Mouse (Mus musculus): Measurements from ENCODE around the gene Blmh.

Blmh gene

DNA sequence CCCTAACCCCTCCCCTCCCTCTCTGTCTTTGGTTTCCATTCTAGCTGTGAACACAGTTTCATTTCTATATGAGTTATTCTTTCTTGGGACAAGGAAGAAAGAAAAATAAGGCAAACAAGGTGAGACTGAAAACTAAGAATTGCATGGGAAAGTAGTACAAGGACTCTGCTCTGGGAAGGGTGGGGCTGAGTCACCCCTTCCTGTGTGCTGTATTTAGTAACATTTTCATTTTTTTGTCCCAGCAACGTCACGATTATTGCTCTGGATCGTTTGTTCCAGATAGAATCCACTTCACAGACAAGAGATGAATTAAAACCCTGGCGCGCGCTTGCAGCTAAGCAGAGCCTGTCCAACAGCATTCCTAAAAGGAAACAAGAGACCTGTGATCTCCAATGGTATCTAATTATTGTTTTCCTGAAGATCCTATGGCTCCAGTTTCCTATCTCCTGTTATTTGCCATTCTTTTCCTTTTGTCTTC, at the start of gene Blmh:
Gene Blmh (plus strand): TSS at position 51 of the 478 bp plus-strand sequence.
- no peak for DNase-seq (ENCODE audit: low spot score)

DNA sequence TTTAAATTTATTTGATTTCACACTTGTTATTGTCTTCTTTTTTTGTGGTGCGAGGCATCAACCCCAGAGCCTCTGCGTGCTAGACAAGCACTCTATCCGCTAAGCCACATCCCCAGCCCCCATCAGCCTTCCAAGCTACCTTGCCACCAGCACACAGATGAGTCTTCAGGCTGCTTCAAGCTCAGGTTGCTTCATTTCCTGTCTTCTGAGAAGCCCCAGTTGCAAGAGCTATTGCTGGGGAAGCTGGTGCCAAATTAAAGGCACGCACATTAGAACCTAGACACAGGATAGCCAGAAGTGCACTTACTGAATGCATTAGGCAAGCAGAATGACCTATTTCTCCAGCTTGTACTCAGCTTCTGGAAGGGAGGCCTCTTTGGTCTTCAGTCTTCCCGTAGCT, 44.8 kb upstream of the Blmh start:
- DNase-seq (ENCODE audit: low spot score): no peak

DNA sequence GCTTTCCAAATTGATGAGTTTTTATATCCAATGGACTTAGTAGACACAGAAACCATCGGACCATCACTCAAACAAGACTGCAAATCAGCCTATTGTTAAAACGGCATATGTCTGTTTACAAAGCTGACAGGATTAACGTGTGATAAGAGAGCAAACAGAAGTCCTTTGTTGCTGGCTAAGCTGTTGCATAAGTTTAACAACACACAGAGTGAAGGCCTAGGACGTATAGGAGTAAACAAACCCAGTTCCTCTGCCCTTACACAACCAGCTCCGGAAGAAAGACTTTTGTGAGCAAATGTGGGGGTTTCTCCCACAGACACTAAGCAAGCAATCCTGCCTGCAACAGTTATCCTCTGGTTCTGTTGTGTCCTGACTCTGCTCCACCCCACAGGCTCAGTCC, 40.2 kb upstream of the Blmh start:
- no peak for DNase-seq (ENCODE audit: low spot score)

DNA sequence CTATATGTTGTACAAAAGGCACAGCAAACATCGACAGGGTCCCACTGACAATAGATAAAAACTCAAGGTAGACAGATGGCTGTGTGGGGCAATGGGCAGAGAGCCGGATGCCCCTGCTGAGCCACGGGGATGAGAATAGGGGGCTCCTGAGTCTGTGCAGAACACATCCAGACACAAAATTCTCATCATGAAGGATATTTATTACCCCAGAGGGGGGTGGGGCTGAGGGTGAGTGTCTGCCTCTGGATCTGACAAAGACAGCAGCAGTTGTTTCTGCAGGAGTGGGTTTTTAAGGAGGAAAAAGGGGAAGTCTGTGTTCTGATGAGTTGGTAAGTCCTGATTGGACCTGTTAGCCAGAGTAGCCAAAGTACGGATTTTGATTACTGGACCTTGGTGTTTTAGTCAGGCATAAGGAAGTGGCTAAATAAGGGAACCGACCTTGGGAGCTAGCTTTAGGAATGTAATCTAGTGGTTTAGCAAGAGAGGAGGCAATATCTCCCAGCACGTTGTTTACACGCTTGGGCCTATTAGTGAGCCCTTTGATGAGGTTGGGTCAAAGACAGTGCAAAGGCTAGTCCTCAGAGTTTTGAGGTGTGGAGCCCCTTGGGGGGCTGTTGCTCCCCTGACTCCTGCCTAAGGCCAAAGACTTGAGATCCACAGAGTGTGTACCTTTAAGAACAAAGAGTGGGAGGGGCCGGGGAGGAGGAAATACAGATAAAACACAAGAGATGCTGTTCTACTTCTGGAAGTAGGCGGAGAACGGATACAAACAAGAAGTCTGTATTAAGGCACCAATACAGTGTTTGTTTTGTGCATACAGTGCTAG, 35.1 kb upstream of the Blmh start:
- peak; percentile 55 for DNase-seq (ENCODE audit: low spot score)

GRCm38 (mm10) chr11:76891171-76891570, 33.4 kb upstream of the Blmh start:
- DNase-seq (ENCODE audit: low spot score): no peak

GRCm38 (mm10) chr11:76891738-76892349, 32.8 kb upstream of the Blmh start:
- no peak for DNase-seq (ENCODE audit: low spot score)

DNA sequence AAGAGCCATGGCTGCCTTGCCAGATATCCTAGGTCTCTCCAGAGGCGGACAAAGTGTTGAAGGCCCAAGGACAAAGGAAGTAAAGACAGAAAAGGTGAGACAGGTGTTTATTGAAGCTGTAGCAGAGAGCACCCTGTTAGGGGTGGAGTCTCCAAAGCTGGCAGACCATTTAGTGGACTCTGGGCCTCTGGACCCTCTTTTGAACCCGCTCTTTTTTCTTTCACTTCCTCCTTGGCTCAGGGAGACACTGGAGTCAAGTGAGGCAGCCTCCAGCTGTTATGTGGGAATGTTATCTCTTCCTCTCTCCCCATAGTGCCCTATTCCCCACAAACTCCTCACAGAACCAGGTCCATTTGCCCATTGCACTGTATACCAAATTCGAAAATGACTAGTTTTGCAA, 31.6 kb upstream of the Blmh start:
- DNase-seq (ENCODE audit: low spot score): no peak

- peak; percentile 23 for DNase-seq (ENCODE audit: low spot score)
Observed at GRCm38 (mm10) chr11:76893570-76893969, 31.0 kb upstream of the Blmh start.

DNA sequence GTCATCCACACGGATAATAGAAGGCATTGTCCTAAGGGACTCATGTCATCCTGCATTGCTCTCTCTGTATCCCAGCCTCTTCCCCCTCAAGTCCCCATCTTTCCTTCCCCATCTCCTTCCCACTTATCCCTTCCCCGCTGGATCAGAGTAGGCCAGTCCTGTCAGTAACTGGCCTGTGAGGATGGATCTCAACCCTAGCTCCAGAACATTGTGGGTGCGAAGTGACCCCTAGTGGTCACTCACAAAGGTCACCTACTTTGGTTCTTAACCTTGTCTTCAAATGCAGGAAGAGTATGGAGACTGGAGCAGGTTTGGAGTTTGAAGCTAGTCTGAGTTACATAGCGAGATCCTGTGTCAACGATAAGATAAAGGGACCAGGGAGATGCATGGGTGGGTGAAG, 30.4 kb upstream of the Blmh start:
- peak; percentile 37 for DNase-seq (ENCODE audit: low spot score)

GRCm38 (mm10) chr11:76896360-76896759, 28.2 kb upstream of the Blmh start:
- no peak for DNase-seq (ENCODE audit: low spot score)

DNA sequence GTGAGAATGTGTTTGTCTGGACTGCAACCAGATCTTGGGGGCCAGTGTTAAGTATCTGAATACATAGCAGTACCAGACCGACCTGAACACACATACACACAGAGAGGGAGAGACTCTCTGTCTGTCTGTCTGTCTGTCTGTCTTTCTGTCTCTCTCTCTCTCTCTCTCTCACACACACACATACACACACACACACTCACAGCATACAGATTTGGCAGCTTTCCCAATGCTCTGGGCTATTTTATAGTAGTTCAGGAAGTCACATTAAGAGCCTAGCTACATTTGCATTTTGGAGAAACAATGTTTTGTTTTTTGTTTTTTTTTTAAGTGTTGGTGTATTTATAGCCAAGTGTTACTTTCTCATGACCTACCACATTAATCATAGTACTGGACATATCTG, 27.5 kb upstream of the Blmh start:
- no peak for DNase-seq (ENCODE audit: low spot score)

- DNase-seq (ENCODE audit: low spot score): no peak
Observed at GRCm38 (mm10) chr11:76897871-76898270, 26.7 kb upstream of the Blmh start.

- DNase-seq (ENCODE audit: low spot score): no peak
Observed at GRCm38 (mm10) chr11:76898751-76899150, 25.9 kb upstream of the Blmh start.

DNA sequence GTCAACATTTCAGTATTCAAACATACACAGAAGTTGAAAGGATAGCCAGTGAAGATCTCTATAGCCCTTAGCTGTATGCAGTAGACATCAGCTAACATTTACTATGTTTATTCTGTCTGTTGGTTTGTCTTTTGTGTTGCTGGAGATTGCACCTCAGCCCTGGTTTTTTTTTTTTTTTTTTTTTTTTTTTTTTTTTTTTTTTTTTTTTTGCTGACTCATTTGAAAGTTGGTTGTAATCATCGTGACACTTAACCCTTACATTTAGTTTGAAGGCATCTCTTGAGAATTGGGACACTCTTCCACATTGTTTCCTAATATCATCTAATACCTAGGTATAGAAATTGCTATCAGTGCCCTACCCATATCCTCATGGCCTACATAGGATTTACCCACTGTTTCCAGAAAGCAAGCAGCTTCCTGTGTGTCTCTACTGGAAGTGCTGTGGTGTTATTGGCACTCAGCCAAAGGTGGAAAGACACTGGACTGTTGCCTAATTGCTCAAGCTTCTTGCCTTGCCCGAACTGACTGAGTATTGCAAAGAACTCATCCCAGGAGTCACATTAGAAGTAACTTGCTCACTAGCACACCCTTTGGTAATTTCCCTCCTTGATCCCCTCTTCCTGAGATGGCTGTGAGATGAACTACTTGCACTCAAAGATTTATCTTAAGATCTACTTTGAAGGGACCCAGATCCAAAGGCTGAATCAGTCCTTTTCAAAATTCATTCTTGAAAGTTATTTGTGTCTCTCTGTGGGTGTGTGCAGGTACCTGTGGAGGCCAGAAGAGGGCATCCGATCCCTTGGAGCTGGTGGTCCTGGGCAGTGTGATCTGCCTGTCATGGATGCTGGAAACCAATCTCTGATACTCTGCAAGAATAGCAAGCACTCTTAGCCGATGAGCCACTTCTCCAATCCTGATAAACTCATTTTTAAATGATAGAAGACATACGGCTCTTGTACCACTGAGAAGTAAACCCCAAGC, 24.6 kb upstream of the Blmh start:
- no peak for DNase-seq (ENCODE audit: low spot score)

GRCm38 (mm10) chr11:76901579-76902361, 22.8 kb upstream of the Blmh start, which contains the start of gene Tmigd1:
Gene Tmigd1 (plus strand): TSS chr11:76902159.
- DNase-seq (ENCODE audit: low spot score): no peak

- DNase-seq (ENCODE audit: low spot score): no peak
Observed at GRCm38 (mm10) chr11:76904340-76904739, 20.3 kb upstream of the Blmh start.

- no peak for DNase-seq (ENCODE audit: low spot score)
Observed at GRCm38 (mm10) chr11:76908651-76909050, 16.0 kb upstream of the Blmh start.

DNA sequence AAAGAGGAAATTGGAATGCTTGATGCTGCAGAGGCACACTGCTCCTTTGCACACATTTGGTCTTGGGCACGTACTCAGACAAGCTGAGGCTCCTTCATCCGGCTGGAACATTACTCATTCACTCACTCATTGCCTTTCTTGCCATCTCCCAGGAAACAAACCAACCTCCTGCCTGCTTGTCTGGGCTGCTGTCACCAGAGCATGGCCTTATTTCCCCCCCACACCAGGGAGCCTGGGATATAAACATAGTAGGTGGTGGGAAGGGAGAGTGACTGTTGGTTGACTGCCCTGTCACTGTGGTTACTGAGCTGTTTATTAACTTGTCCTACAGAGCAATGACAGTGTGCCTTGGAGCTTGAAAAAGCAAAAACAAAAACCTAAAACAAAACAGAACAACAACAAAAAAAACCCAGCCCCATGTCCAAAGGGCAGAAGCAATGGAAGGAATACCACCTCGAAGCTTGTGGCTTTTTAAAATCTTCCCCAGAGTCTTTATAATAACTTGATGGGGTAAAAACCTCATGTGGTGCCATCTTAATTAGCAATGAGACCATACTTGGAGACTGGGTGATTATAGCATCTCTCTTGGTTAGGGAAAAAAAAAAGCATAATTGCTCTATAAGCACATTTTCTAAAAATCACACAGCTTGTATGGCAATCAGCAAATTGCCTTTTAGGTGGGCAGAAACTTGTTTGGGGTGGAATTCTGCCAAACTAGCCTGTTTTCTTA, 13.1 kb upstream of the Blmh start:
- no peak for DNase-seq (ENCODE audit: low spot score)

GRCm38 (mm10) chr11:76912055-76912395, 12.6 kb upstream of the Blmh start:
- no peak for DNase-seq (ENCODE audit: low spot score)

GRCm38 (mm10) chr11:76914366-76914765, 10.2 kb upstream of the Blmh start:
- no peak for DNase-seq (ENCODE audit: low spot score)

Data from ovary, adult 18-20 months (tissue).